Mouse (Mus musculus) limb, embryonic 14.5 days (tissue): ENCODE measurements around the gene Gm49380. TPM values are rescaled to one million over a fixed set of nuclear protein-coding genes. Genes with fewer than 3 reads are reported as not detected.

Experiments
- ATAC-seq: fragments of 200-750 bp; cut with Nextera tagmentation; 2 replicates; pipeline ENCODE4 v1.8.0; 2017; ENCODE audit warnings: low read depth, moderate number of reproducible peaks, moderate TSS enrichment; ENCODE audit not compliant: low FRiP score
- DNase-seq: peaks from one replicate; pipeline ENCODE4 v3.0.0-alpha.2; 2015; ENCODE audit warnings: low spot score
- H3K27ac ChIP-seq: fragments of 300-500 bp; sonication (generic); replicated peaks from 2 replicates; pipeline ENCODE4 v1.5.1; 2014; ENCODE audit warnings: low read depth, mild to moderate bottlenecking, low read length, moderate library complexity, mixed read lengths
- H3K27me3 ChIP-seq: fragments of 300-500 bp; sonication (generic); 2 replicates; pipeline ENCODE4 v1.6.1; 2014; ENCODE audit warnings: low read length, mixed read lengths; ENCODE audit not compliant: control insufficient read depth, insufficient read depth
- H3K36me3 ChIP-seq: fragments of 300-500 bp; sonication (generic); 2 replicates; pipeline ENCODE4 v1.6.1; 2014; ENCODE audit warnings: mild to moderate bottlenecking, low read length, moderate library complexity, mixed read lengths; ENCODE audit not compliant: control insufficient read depth, insufficient read depth
- H3K4me1 ChIP-seq: fragments of 300-500 bp; sonication (generic); 2 replicates; pipeline ENCODE4 v1.6.1; 2014; ENCODE audit warnings: antibody characterized with exemption, low read length, mixed read lengths; ENCODE audit not compliant: control insufficient read depth, insufficient read depth
- H3K4me2 ChIP-seq: fragments of 300-500 bp; sonication (generic); replicated peaks from 2 replicates; pipeline ENCODE4 v1.6.1; 2014; ENCODE audit warnings: low read depth, mild to moderate bottlenecking, low read length, moderate library complexity; ENCODE audit not compliant: severe bottlenecking
- H3K4me3 ChIP-seq: fragments of 300-500 bp; sonication (generic); replicated peaks from 2 replicates; pipeline ENCODE4 v1.5.1; 2014; ENCODE audit warnings: low read length
- H3K9ac ChIP-seq: fragments of 300-500 bp; sonication (generic); 2 replicates; pipeline ENCODE4 v1.6.1; 2014; ENCODE audit warnings: mild to moderate bottlenecking, low read depth, low read length, moderate library complexity; ENCODE audit not compliant: severe bottlenecking
- H3K9me3 ChIP-seq: fragments of 300-500 bp; sonication (generic); 2 replicates; pipeline ENCODE4 v1.6.1; 2016; ENCODE audit warnings: low read length; ENCODE audit not compliant: control insufficient read depth
- POLR2A ChIP-seq: fragments of 200-500 bp; IDR thresholded peaks from 2 replicates; pipeline ENCODE4 v1.8.0; 2012; ENCODE audit warnings: inconsistent platforms, mild to moderate bottlenecking, moderate library complexity, borderline replicate concordance; ENCODE audit not compliant: insufficient read depth, insufficient read length; ENCODE audit errors: extremely low read depth
- WGBS: fragments of 180-500 bp; shearing (Covaris S2); extraction: QIAGEN DNeasy Blood & Tissue Kit; methylation state at CpG from one replicate; pipeline ENCODE4 v1.1.7; 2014; 5-methylcytosine and 5-hydroxymethylcytosine counted together
- polyA plus RNA-seq, 2 experiments: library from polyadenylated mRNA; depleted of rRNA in 1 of 2; stranded (reverse) in 1 of 2; unstranded in 1 of 2; fragments of >200 nt; fragmentation: Nextera tagmentation in 1 of 2; extraction: Ambion mirVana in 1 of 2; gene quantifications; 2 replicates each; pipeline versions ENCODE4 v1.2.1 to v1.2.3; 2012 to 2014

Gm49380 gene
- polyA plus RNA-seq, 2 experiments = 0.23 to 0.49 TPM

DNA sequence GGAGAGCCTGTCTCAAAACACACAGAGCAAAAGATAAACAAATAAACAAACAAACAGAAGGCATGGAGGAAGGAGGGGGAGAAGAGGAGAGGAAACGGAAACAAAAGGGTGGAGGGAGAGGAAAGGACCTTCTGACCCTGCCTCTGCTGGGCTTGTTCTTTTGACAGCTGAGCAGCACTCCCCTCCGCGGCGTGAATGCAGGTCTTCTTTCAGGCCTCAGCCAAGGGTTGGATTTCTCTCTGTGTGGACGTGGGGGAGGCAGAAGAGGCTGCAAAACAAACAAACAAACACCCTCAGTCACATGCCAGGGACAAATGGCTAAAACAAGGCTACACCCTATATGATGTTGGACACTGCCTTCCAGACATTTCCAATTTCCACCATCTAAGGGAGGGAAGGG is 11.7 kb upstream of the Gm49380 start:
- ATAC-seq (no peak), DNase-seq (no peak)
- Histone ChIP-seq H3K27ac (no peak overlapping the region), H3K27me3 (no peaks in the 10 kb centered on the region), H3K9me3 (no peaks in the 10 kb centered on the region), H3K4me2 (no peak overlapping the region), H3K36me3 (no peaks in the 10 kb centered on the region), H3K9ac (no peak overlapping the region), H3K4me1 (peaks cover 13% of the 10 kb centered on the region), H3K4me3 (no peak overlapping the region)
- TF ChIP-seq POLR2A = no peak
- WGBS = 68% methylated on average over 5 of the region's 5 CpGs

DNA sequence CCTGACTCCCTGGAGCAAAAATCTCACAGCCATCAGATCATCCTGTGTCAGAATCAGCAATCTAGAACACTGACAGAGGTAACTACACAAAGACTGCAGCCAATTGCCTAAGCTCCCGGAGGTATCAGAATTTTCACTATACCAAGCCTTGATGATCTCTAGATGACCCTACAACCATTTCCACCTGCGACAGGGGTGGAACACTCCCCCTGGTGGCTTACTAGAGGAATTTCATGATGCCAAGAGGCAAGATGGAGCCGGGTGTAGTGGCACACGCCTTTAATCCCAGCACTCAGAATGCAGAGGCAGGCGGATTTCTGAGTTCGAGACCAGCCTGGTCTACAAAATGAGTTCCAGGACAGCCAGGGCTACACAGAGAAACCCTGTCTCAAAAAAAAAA is 11.0 kb upstream of the Gm49380 start:
- no peak for DNase-seq
- Histone ChIP-seq H3K4me3 (no peak overlapping the region), H3K27me3 (no peaks in the 10 kb centered on the region), H3K27ac (no peak overlapping the region), H3K4me2 (no peak overlapping the region), H3K36me3 (no peaks in the 10 kb centered on the region), H3K9me3 (no peaks in the 10 kb centered on the region), H3K4me1 (peaks cover 7% of the 10 kb centered on the region), H3K9ac (no peak overlapping the region)
- no peak for ATAC-seq
- WGBS = 70% methylated on average over 6 of the region's 6 CpGs
- TF ChIP-seq POLR2A = no peak

- H3K4me2 ChIP-seq = no peak overlapping the region
- 78% methylated on average over 8 of the region's 8 CpGs for WGBS
- no peak for TF ChIP-seq POLR2A
- H3K36me3 ChIP-seq = no peaks in the 10 kb centered on the region
- H3K27me3 ChIP-seq = no peaks in the 10 kb centered on the region
- ATAC-seq = no peak
- H3K9me3 ChIP-seq = no peaks in the 10 kb centered on the region
- H3K4me1 ChIP-seq = no peaks in the 10 kb centered on the region
- H3K9ac ChIP-seq = no peak overlapping the region
- DNase-seq = no peak
- H3K4me3 ChIP-seq = no peak overlapping the region
- no peak overlapping the region for H3K27ac ChIP-seq
Observed at GRCm38 (mm10) chr9:44119948-44120465, 6.7 kb upstream of the Gm49380 start.

- H3K9me3 ChIP-seq = no peaks in the 10 kb centered on the region
- H3K9ac ChIP-seq = no peak overlapping the region
- no peaks in the 10 kb centered on the region for H3K36me3 ChIP-seq
- no peak overlapping the region for H3K4me3 ChIP-seq
- no peak for ATAC-seq
- no peak for TF ChIP-seq POLR2A
- H3K27ac ChIP-seq = no peak overlapping the region
- no peaks in the 10 kb centered on the region for H3K27me3 ChIP-seq
- no peak for DNase-seq
- H3K4me1 ChIP-seq = no peaks in the 10 kb centered on the region
- no peak overlapping the region for H3K4me2 ChIP-seq
- WGBS = 58% methylated on average over 5 of the region's 5 CpGs
Observed at GRCm38 (mm10) chr9:44119011-44119410, 5.7 kb upstream of the Gm49380 start.

DNA sequence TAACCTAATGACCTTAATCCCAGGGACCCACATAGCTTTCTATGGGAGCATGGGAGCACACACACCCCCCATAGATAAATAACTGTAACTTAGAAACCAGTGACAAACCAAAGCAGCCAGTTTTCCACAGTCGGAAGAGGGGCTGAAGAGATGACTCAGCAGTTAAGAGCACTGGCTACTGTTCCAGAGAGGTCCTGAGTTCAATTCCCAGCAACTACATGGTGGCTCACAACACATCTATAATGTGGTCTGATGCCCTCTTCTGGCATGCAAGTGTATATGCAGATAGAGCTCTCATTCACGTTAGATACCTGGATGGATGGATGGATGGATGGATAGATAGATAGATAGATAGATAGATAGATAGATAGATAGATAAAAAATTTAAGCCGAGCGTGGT is 2.9 kb upstream of the Gm49380 start:
- Histone ChIP-seq H3K27me3 (no peaks in the 10 kb centered on the region), H3K9ac (no peak overlapping the region), H3K4me2 (no peak overlapping the region), H3K27ac (no peak overlapping the region), H3K36me3 (no peaks in the 10 kb centered on the region), H3K9me3 (no peaks in the 10 kb centered on the region), H3K4me1 (no peaks in the 10 kb centered on the region), H3K4me3 (no peak overlapping the region)
- no peak for ATAC-seq
- WGBS = 90% methylated on average over 4 of the region's 4 CpGs
- no peak for TF ChIP-seq POLR2A
- no peak for DNase-seq

DNA sequence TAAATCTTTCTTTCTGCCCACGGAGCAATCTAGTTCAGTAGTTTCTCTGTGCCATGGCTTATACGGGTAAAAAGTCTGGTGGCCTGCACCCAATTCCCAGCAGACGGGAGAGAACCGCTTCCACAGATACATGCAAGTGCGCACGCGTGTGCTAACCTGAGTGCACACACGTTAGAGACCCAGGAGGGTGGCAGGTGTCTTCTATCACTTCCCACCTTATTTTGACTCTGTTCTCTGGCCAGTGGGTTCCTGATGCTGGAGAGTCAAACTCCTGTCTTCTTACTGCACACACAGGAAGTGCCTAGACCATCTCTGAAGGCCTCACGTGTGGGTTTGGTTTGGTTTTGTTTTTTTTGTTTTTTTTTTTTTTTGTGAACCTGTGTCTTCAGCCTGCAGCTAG is 2.3 kb upstream of the Gm49380 start:
- Histone ChIP-seq H3K4me1 (no peaks in the 10 kb centered on the region), H3K27ac (no peak overlapping the region), H3K9ac (no peak overlapping the region), H3K4me3 (no peak overlapping the region), H3K4me2 (no peak overlapping the region), H3K9me3 (no peaks in the 10 kb centered on the region), H3K27me3 (no peaks in the 10 kb centered on the region), H3K36me3 (no peaks in the 10 kb centered on the region)
- no peak for TF ChIP-seq POLR2A
- ATAC-seq (no peak), DNase-seq (no peak)
- 90% methylated on average over 9 of the region's 9 CpGs for WGBS
